Mouse (Mus musculus): Measurements from ENCODE around the gene Cdc26. TPM values are rescaled to one million over a fixed set of nuclear protein-coding genes. Genes with fewer than 3 reads are reported as not detected.
A peak's percentile ranks its signal among the peaks of the same experiment; 100 is the strongest.

Gene Cdc26
- polyA plus RNA-seq, 1 experiment from 2014 or later = 85.5 TPM

GRCm38 (mm10) chr4:62389592-62390512 is 18.6 kb downstream of the Cdc26 start:
- Histone ChIP-seq H3K9me3 (replicated peaks; ENCODE audit: control insufficient read depth, low read length) (no peaks in the 10 kb centered on the region), H3K36me3 (ENCODE audit: control insufficient read depth, insufficient read depth) (peaks cover 36% of the 10 kb centered on the region), H3K9ac (ENCODE audit: low read length) (no peak overlapping the region), H3K27ac (ENCODE audit: low read length) (no peak overlapping the region), H3K4me3 (ENCODE audit: low read length) (no peak overlapping the region), H3K27me3 (ENCODE audit: control insufficient read depth, insufficient read depth, low read length) (no peaks in the 10 kb centered on the region), H3K4me1 (ENCODE audit: control insufficient read depth, insufficient read depth, low read length) (no peaks in the 10 kb centered on the region), H3K4me2 (ENCODE audit: low read depth, low read length) (no peak overlapping the region)
- WGBS = 82% methylated on average over 5 of the region's 5 CpGs
- no peak for ATAC-seq (replicated peaks; ENCODE audit: extremely low read depth, insufficient read depth, low FRiP score)

GRCm38 (mm10) chr4:62385439-62385838 is 23.0 kb downstream of the Cdc26 start:
- H3K4me2 ChIP-seq (ENCODE audit: low read depth, low read length) = no peak overlapping the region
- no peak overlapping the region for H3K27ac ChIP-seq (ENCODE audit: low read length)
- H3K4me1 ChIP-seq (ENCODE audit: control insufficient read depth, insufficient read depth, low read length) = 0 out of 2 replicates have a peak, but pooled peaks cover 3% of the 10 kb centered on the region
- no peaks in the 10 kb centered on the region for H3K27me3 ChIP-seq (ENCODE audit: control insufficient read depth, insufficient read depth, low read length)
- no peak overlapping the region for H3K4me3 ChIP-seq (ENCODE audit: low read length)
- H3K9ac ChIP-seq (ENCODE audit: low read length) = no peak overlapping the region
- 91% methylated on average over 7 of the region's 7 CpGs for WGBS
- peaks cover 25% of the 10 kb centered on the region for H3K36me3 ChIP-seq (ENCODE audit: control insufficient read depth, insufficient read depth)
- no peak for ATAC-seq (replicated peaks; ENCODE audit: extremely low read depth, insufficient read depth, low FRiP score)
- no peaks in the 10 kb centered on the region for H3K9me3 ChIP-seq (replicated peaks; ENCODE audit: control insufficient read depth, low read length)

GRCm38 (mm10) chr4:62384159-62384558 is 24.3 kb downstream of the Cdc26 start:
- no peak overlapping the region for H3K27ac ChIP-seq (ENCODE audit: low read length)
- H3K4me2 ChIP-seq (ENCODE audit: low read depth, low read length) = no peak overlapping the region
- 0 out of 2 replicates have a peak, but pooled peaks cover 3% of the 10 kb centered on the region for H3K4me1 ChIP-seq (ENCODE audit: control insufficient read depth, insufficient read depth, low read length)
- H3K27me3 ChIP-seq (ENCODE audit: control insufficient read depth, insufficient read depth, low read length) = no peaks in the 10 kb centered on the region
- no peaks in the 10 kb centered on the region for H3K9me3 ChIP-seq (replicated peaks; ENCODE audit: control insufficient read depth, low read length)
- H3K4me3 ChIP-seq (ENCODE audit: low read length) = no peak overlapping the region
- H3K36me3 ChIP-seq (ENCODE audit: control insufficient read depth, insufficient read depth) = peaks cover 17% of the 10 kb centered on the region
- ATAC-seq (replicated peaks; ENCODE audit: extremely low read depth, insufficient read depth, low FRiP score) = no peak
- 78% methylated on average over 1 of the region's 1 CpGs for WGBS
- no peak overlapping the region for H3K9ac ChIP-seq (ENCODE audit: low read length)

GRCm38 (mm10) chr4:62383752-62384151 is 24.7 kb downstream of the Cdc26 start:
- WGBS = 77% methylated on average over 7 of the region's 7 CpGs
- Histone ChIP-seq H3K4me1 (ENCODE audit: control insufficient read depth, insufficient read depth, low read length) (0 out of 2 replicates have a peak, but pooled peaks cover 3% of the 10 kb centered on the region), H3K4me2 (ENCODE audit: low read depth, low read length) (no peak overlapping the region), H3K27me3 (ENCODE audit: control insufficient read depth, insufficient read depth, low read length) (no peaks in the 10 kb centered on the region), H3K9me3 (replicated peaks; ENCODE audit: control insufficient read depth, low read length) (no peaks in the 10 kb centered on the region), H3K4me3 (ENCODE audit: low read length) (no peak overlapping the region), H3K9ac (ENCODE audit: low read length) (no peak overlapping the region), H3K36me3 (ENCODE audit: control insufficient read depth, insufficient read depth) (peaks cover 17% of the 10 kb centered on the region), H3K27ac (ENCODE audit: low read length) (no peak overlapping the region)
- no peak for ATAC-seq (replicated peaks; ENCODE audit: extremely low read depth, insufficient read depth, low FRiP score)

- no peak overlapping the region for H3K9ac ChIP-seq (ENCODE audit: low read length)
- no peak for ATAC-seq (replicated peaks; ENCODE audit: extremely low read depth, insufficient read depth, low FRiP score)
Observed at GRCm38 (mm10) chr4:62383207-62383606, 25.2 kb downstream of the Cdc26 start.

GRCm38 (mm10) chr4:62379724-62380381 is 28.6 kb downstream of the Cdc26 start:
- Histone ChIP-seq H3K4me2 (ENCODE audit: low read depth, low read length) (no peak overlapping the region), H3K27ac (ENCODE audit: low read length) (no peak overlapping the region), H3K27me3 (ENCODE audit: control insufficient read depth, insufficient read depth, low read length) (no peaks in the 10 kb centered on the region), H3K9me3 (replicated peaks; ENCODE audit: control insufficient read depth, low read length) (no peaks in the 10 kb centered on the region), H3K36me3 (ENCODE audit: control insufficient read depth, insufficient read depth) (no peaks in the 10 kb centered on the region), H3K4me1 (ENCODE audit: control insufficient read depth, insufficient read depth, low read length) (peaks cover 5% of the 10 kb centered on the region), H3K9ac (ENCODE audit: low read length) (no peak overlapping the region), H3K4me3 (ENCODE audit: low read length) (no peak overlapping the region)
- 80% methylated on average over 9 of the region's 9 CpGs for WGBS
- ATAC-seq (replicated peaks; ENCODE audit: extremely low read depth, insufficient read depth, low FRiP score) = no peak

More at GRCm38 (mm10) chr4:62383207-62383606, 25.2 kb downstream of the Cdc26 start:
- H3K4me1 ChIP-seq (ENCODE audit: control insufficient read depth, insufficient read depth, low read length) = 0 out of 2 replicates have a peak, but pooled peaks cover 3% of the 10 kb centered on the region
- H3K27ac ChIP-seq (ENCODE audit: low read length) = no peak overlapping the region
- peaks cover 13% of the 10 kb centered on the region; the same call in 1 of the 2 replicates for H3K36me3 ChIP-seq (ENCODE audit: control insufficient read depth, insufficient read depth)
- no peak overlapping the region for H3K4me2 ChIP-seq (ENCODE audit: low read depth, low read length)
- H3K27me3 ChIP-seq (ENCODE audit: control insufficient read depth, insufficient read depth, low read length) = no peaks in the 10 kb centered on the region
- H3K9me3 ChIP-seq (replicated peaks; ENCODE audit: control insufficient read depth, low read length) = no peaks in the 10 kb centered on the region
- 77% methylated on average over 6 of the region's 6 CpGs for WGBS
- no peak overlapping the region for H3K4me3 ChIP-seq (ENCODE audit: low read length)

GRCm38 (mm10) chr4:62376123-62376522 is 32.3 kb downstream of the Cdc26 start:
- Histone ChIP-seq H3K27ac (ENCODE audit: low read length) (no peak overlapping the region), H3K36me3 (ENCODE audit: control insufficient read depth, insufficient read depth) (no peaks in the 10 kb centered on the region), H3K9me3 (replicated peaks; ENCODE audit: control insufficient read depth, low read length) (no peaks in the 10 kb centered on the region), H3K4me3 (ENCODE audit: low read length) (no peak overlapping the region), H3K4me1 (ENCODE audit: control insufficient read depth, insufficient read depth, low read length) (peaks cover 20% of the 10 kb centered on the region), H3K9ac (ENCODE audit: low read length) (no peak overlapping the region), H3K4me2 (ENCODE audit: low read depth, low read length) (no peak overlapping the region), H3K27me3 (ENCODE audit: control insufficient read depth, insufficient read depth, low read length) (no peaks in the 10 kb centered on the region)
- WGBS = 85% methylated on average over 2 of the region's 2 CpGs
- ATAC-seq (replicated peaks; ENCODE audit: extremely low read depth, insufficient read depth, low FRiP score) = no peak

- H3K4me2 ChIP-seq (ENCODE audit: low read depth, low read length) = peak overlapping the region; percentile 31; the same call in 1 of the 2 replicates
- WGBS = 43% methylated on average over 4 of the region's 4 CpGs
Observed at GRCm38 (mm10) chr4:62374342-62374741, 34.1 kb downstream of the Cdc26 start.

GRCm38 (mm10) chr4:62373668-62374067 is 34.8 kb downstream of the Cdc26 start:
- H3K9me3 ChIP-seq (replicated peaks; ENCODE audit: control insufficient read depth, low read length) = no peaks in the 10 kb centered on the region

More at GRCm38 (mm10) chr4:62374342-62374741, 34.1 kb downstream of the Cdc26 start:
- Histone ChIP-seq H3K36me3 (ENCODE audit: control insufficient read depth, insufficient read depth) (no peaks in the 10 kb centered on the region), H3K27me3 (ENCODE audit: control insufficient read depth, insufficient read depth, low read length) (no peaks in the 10 kb centered on the region), H3K27ac (ENCODE audit: low read length) (peak overlapping the region; percentile 69), H3K4me1 (ENCODE audit: control insufficient read depth, insufficient read depth, low read length) (peaks cover 21% of the 10 kb centered on the region), H3K9ac (ENCODE audit: low read length) (no peak overlapping the region), H3K4me3 (ENCODE audit: low read length) (no peak overlapping the region), H3K9me3 (replicated peaks; ENCODE audit: control insufficient read depth, low read length) (no peaks in the 10 kb centered on the region)
- peak; percentile 58; the same call in 1 of the 2 replicates for ATAC-seq (replicated peaks; ENCODE audit: extremely low read depth, insufficient read depth, low FRiP score)

More at GRCm38 (mm10) chr4:62373668-62374067, 34.8 kb downstream of the Cdc26 start:
- Histone ChIP-seq H3K27me3 (ENCODE audit: control insufficient read depth, insufficient read depth, low read length) (no peaks in the 10 kb centered on the region), H3K9ac (ENCODE audit: low read length) (no peak overlapping the region), H3K27ac (ENCODE audit: low read length) (no peak overlapping the region), H3K4me2 (ENCODE audit: low read depth, low read length) (no peak overlapping the region), H3K4me1 (ENCODE audit: control insufficient read depth, insufficient read depth, low read length) (peaks cover 28% of the 10 kb centered on the region), H3K36me3 (ENCODE audit: control insufficient read depth, insufficient read depth) (no peaks in the 10 kb centered on the region), H3K4me3 (ENCODE audit: low read length) (no peak overlapping the region)
- ATAC-seq (replicated peaks; ENCODE audit: extremely low read depth, insufficient read depth, low FRiP score) = no peak
- WGBS = 58% methylated on average over 7 of the region's 7 CpGs
